Mouse (Mus musculus): ENCODE data around the gene Os9.

- TF ChIP-seq POLR2A (IDR thresholded peaks at IDR 0.05; ENCODE audit: low read depth, low read length) (no peak), CTCF (IDR thresholded peaks at IDR 0.05; ENCODE audit: borderline replicate concordance, insufficient read depth, low read length) (no peak)
These were observed 1.7 kb downstream of the Os9 start for GRCm38 (mm10) chr10:127119229-127119628.
